13 mouse cellular contexts compared by ENCODE assay signal in the genomic region with DNA sequence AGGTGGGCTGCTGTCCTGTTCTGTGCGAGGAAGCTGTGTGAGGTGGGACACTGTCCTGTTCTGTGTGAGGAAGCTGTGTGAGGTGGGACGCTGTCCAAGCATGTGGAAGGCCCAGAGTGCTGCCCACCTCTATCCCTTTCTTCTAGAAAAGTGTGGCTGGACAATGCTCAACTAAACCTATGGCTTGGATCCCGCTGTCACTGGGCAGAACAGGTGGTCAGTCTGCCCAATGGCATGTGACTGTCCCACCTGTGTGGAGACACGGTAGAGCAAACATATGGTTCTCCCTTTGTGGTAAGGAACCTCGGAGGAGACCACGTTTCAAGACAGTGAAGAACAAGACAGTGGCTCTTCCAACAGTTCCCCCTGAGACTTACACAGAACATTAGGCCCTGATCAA.
"Had no signal": no experiment of that assay in that cellular context is flagged by ENCODE, and none has a peak within 500 bp of the region (broad histone marks: within the 10 kb centered on the region; RNA-seq: fewer than 3 reads in every experiment).

No protein-coding gene starts in this region.

- DNase-seq: kidney, postnatal 25 days; left cerebral cortex, postnatal 4 days; liver, postnatal 0 days; lung, postnatal 10 days; lung, postnatal 36 days; right cerebral cortex, adult 18-20 months; right cerebral cortex, postnatal 14 days; right cerebral cortex, postnatal 4 days; thymus, adult 2 months; thymus, postnatal 14 days; thymus, postnatal 4 days had no signal

- ATAC-seq: liver, postnatal 0 days; midbrain, embryonic 13.5 days; midbrain, embryonic 16.5 days had no signal
